Mouse (Mus musculus) right cerebral cortex, postnatal 25 days (tissue): ENCODE data around the gene Spag9.

ENCODE experiments used
- DNase-seq: peaks from one replicate; pipeline ENCODE4 v3.0.0; 2022

Gene Spag9

GRCm38 (mm10) chr11:93995720-93996305 is at the start of gene Spag9:
TSS of gene Spag9 (plus strand) at chr11:93996091.
- peak; percentile 93 for DNase-seq

- DNase-seq = no peak
Observed at GRCm38 (mm10) chr11:93948887-93949567, 46.9 kb upstream of the Spag9 start.

- no peak for DNase-seq
Observed at GRCm38 (mm10) chr11:93950045-93950444, 45.8 kb upstream of the Spag9 start.

DNA sequence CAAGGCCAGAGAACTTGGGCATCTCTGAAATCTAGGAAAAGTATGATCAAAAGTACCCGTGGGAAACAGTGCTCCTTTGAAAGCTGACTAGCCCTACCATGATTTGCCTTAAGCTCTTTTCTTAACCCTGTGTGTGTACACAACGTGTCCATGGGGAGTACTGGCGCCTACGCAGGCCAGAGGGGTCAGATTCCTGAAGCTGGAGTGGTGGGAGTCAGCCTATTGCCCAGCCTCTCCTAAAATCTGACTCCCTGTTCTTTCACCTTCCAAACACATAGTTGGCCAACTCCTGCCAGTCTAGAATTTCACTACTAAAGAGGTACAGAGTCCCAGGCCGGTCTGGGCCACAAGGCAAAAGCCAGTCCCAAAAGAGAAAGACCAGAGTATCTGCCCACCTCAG is 43.5 kb upstream of the Spag9 start:
- no peak for DNase-seq

- no peak for DNase-seq
Observed at GRCm38 (mm10) chr11:93954738-93955255, 41.1 kb upstream of the Spag9 start.

DNA sequence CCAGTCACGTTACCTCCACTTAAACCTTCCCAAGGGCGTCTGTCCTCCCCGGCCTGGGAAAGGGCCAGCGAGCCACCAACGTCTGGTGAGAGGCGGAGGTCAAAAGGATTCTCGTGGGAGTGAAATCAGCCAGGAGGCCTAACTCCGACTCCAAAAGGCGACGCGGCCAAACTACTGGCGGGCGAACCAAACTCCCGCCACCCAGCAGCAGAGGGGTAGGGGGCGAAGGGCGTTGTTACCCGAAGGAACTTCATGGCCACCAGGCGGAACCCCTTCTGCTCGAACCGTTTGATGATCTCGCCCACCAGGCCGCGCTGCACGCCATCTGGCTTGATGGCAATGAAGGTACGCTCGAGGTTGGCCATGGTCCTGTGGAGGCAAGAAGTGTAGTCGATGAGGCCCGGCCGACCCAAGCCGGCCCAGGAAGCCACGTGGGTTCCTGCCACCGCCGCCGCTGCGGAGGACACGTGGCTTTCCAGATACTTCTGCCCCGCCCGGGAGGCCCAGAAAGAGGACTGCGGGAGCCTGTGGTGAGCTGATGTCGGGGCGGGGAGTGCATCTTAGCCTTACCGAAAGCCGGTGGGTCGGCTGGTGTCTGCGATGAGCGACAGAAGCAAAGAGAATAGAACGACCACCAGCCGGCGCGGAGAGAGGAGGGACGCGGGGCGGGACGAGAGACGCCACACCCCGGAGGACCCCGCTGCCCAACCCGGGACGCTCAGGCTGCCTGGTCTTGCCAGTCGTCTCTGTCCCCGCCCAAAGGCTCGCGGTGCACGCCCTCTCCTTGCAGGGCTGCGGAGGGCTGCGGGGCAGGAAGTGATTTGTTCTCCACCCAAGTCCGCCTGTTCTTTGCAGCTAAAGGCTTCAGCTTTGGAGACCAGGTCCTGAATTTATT is 40.4 kb upstream of the Spag9 start:
- DNase-seq = peak; percentile 88

DNA sequence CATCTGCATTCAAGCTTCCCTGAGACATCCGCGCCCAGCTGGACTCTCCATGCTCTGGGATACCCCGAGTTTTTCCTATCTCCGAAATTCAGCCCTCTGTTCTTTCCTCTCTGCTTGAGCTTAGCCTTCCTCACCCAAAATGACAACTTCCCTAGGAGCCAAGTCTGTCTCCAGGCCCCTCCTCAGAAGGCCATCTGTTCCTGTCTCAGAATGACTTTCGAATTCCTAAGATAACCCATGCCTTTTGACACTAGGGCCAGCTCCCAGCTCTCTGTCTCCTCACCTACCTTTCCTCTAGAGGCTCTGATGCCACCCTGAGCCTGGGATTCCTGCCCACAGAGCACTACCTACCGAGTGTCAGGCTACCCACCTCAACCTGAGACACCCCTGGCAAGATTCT is 39.7 kb upstream of the Spag9 start, which contains the start of gene Nme2:
Gene Nme2, minus strand, starts transcription at position 101 of the 400 bp plus-strand sequence.
- DNase-seq = no peak

- DNase-seq = no peak
Observed at GRCm38 (mm10) chr11:93957031-93957555, 38.8 kb upstream of the Spag9 start.

- DNase-seq = no peak
Observed at GRCm38 (mm10) chr11:93957746-93958145, 38.1 kb upstream of the Spag9 start.

GRCm38 (mm10) chr11:93961482-93961881 is 34.4 kb upstream of the Spag9 start:
- no peak for DNase-seq

DNA sequence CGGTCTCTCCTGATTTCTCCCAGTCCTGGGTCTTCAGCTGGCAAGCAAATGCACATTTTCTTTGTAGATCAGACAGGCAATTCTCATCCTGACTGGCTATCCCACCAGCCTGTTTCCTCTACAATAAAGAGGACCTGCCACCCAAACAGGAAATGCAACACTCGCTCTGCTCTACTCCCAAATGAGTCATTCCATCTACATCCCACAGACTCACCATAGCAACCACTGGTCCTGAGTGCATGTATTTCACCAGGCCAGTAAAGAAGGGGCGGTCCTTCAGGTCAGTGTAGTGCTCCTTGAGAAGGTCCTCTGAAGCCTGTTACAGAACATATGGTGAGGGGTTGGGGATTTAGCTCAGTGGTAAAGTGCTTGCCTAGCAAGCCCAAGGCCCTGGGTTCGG is 32.9 kb upstream of the Spag9 start:
- DNase-seq = no peak

GRCm38 (mm10) chr11:93965391-93965790 is 30.5 kb upstream of the Spag9 start:
- DNase-seq = no peak

DNA sequence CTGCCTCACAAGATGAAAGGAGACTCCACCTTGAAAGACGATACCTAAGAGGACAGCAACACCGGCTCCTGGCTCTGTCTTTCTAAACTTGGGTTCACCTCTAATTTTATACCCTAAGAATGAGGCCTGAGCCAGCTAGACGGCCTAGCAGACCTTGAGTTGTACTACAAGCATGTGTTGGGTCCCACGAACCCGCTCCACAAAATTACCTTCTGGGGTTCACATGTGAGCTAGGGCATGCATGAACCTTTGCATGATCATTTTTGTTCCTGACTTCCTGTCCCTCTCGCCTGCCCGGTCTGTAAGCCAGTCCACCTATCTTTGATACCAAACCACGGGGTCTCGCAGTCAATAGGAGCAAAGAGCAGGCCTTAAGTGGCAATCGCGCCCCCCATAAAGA is 28.5 kb upstream of the Spag9 start:
- no peak for DNase-seq

GRCm38 (mm10) chr11:93968005-93968847 is 27.7 kb upstream of the Spag9 start, which contains the start of the genes Gm20390 and Nme1:
TSS of gene Gm20390 (minus strand) at chr11:93968293.
TSS of gene Nme1 (minus strand) at chr11:93968521.
- peak; percentile 96 for DNase-seq

- no peak for DNase-seq
Observed at GRCm38 (mm10) chr11:93968848-93969128, 27.1 kb upstream of the Spag9 start.

- DNase-seq = no peak
Observed at GRCm38 (mm10) chr11:93969171-93969570, 26.7 kb upstream of the Spag9 start.

GRCm38 (mm10) chr11:93969799-93970198 is 26.1 kb upstream of the Spag9 start:
- no peak for DNase-seq

- no peak for DNase-seq
Observed at GRCm38 (mm10) chr11:93972951-93973350, 22.9 kb upstream of the Spag9 start.

DNA sequence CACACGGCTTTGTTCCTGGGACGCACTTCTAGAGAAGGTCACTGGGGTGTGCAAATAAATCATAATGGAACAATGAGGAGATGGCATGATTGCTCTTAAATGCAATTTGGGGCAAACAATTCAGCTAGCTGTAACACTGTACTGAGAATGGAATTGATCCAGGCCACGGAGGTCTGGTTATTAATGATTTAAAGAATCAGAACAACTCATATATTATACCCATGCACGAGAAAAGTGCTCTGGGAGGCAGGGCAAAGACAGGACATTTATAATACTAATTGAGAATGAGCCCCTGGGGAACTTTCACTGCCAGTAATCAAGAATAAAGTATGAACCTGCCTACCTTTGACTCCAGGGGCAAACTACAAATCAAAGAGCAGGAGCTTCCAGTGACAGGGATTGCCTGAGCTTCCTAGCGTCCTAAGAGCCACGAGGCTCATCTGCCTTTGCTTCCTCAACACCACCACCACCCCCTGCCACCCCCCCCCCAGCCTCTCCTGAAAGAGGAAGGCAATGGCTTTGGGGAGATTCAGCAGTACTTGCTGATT is 16.3 kb upstream of the Spag9 start:
- no peak for DNase-seq

DNA sequence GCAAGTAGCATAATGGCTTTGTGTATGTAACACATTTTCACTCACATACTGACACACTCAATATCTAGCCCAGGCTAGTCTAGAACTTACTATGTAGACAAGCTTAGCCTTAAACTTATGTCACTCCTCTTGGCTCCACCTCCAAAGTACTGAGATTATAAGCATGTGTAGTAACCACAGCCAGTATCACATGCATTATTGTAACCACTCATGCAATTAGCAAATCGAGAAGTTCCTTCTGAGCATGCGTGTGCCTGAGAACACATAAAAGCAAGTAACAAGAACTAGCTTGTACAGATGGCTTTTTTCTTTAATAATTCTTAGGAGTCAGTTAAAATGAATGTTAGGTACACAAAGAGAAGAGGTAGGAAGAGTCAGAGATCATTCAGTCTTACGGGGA is 11.3 kb upstream of the Spag9 start:
- DNase-seq = no peak

DNA sequence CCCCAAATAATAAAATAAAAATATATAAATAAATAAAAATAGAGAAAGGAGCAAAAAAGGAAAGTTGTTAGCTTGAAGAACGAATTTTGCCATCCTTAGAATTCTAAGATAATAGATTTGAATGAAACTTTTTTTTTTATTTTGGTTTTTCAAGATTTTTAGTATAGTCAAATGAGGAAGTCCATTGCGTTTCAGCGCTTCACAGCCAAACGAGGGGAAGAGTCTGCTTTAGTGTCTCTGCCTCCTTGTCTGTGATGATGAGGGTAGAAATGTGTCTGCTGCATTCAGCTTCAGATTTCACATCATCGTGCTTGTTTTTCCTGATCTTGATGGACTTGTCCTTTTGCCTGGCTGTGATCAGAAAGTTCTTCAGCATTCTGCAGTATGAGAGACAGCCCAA is 10.6 kb upstream of the Spag9 start:
- no peak for DNase-seq

GRCm38 (mm10) chr11:93986298-93986697 is 9.6 kb upstream of the Spag9 start:
- DNase-seq = no peak
